Mouse (Mus musculus) spleen, postnatal 0 days (tissue): Measurements from ENCODE around the gene Dagla. TPM values are rescaled to one million over a fixed set of nuclear protein-coding genes. Genes with fewer than 3 reads are reported as not detected.

ENCODE experiments used
- polyA plus RNA-seq: library from polyadenylated mRNA; unstranded; fragments of >200 nt; fragmentation: Nextera tagmentation; extraction: Ambion mirVana; gene quantifications from 2 replicates; pipeline ENCODE4 v1.2.1, GENCODE M21; 2015

The Dagla gene
- 0.66 and 1.0 TPM in 2 replicates for polyA plus RNA-seq

GRCm38 (mm10) chr19:10304810-10305544, at the start of gene Dagla:
Dagla (minus strand) TSS chr19:10304877.

DNA sequence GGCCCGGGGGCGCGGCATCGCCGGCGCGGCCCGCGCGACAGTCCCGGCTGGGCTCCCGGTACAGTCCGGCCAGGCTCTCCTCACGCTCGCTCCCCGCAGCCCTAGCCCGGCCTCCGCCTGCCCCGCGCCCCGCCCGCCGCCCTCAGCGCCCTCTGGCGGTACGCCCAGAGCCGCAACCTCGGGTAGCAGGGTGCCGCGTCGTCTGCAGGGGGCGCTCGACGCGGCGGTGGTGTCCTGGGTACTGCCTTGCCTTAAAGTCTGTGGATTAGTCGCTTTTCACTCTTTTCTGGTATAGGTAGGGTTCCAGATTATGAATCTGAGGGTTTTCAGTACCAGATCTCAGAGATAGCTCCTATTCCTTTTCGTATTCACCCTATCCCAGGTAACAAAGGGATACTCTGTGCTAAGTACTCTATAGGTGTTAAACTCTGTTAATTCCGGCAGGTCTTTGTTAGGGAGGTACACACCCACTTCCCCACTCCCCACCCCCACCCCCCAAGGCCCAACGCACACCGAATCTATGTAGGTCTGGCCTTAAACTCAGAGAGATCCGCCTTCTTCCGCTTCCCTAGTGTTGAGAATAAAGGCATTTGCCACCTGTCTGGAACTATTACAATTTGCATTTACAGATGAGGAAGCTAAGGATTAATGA, 63.9 kb downstream of the Dagla start, which contains the start of gene Myrf:
Gene Myrf, minus strand, starts transcription at position 95 of the 652 bp plus-strand sequence.

GRCm38 (mm10) chr19:10203848-10204615, 100.6 kb downstream of the Dagla start, which contains the start of the genes Tmem258 and Fen1:
Tmem258 (plus strand) TSS chr19:10204014.
Fen1 (minus strand) TSS chr19:10204169.

Other genes starting within 250 kb of the Dagla start
- 22.1 and 23.8 TPM in 2 replicates for gene Fads2, start 203.1 kb downstream of the Dagla start, polyA plus RNA-seq
- gene Fads1, start 122.0 kb downstream of the Dagla start, polyA plus RNA-seq: 28.9 and 31.8 TPM in 2 replicates
- 314 and 316 TPM in 2 replicates for gene Tmem258, start 100.9 kb downstream of the Dagla start, polyA plus RNA-seq
- gene Fen1, start 100.7 kb downstream of the Dagla start, polyA plus RNA-seq: 162 and 196 TPM in 2 replicates
- 1.7 and 2.4 TPM in 2 replicates for gene Myrf, start 64.1 kb downstream of the Dagla start, polyA plus RNA-seq
- 0.16 and 0.28 TPM in 2 replicates for gene Syt7, start 84.2 kb upstream of the Dagla start, polyA plus RNA-seq
- gene Lrrc10b, start 152.6 kb upstream of the Dagla start, polyA plus RNA-seq: 0.13 and 0.22 TPM in 2 replicates
- 0.16 and 0.19 TPM in 2 replicates for gene Ppp1r32, start 178.1 kb upstream of the Dagla start, polyA plus RNA-seq
- 17.7 and 22.0 TPM in 2 replicates for gene Cpsf7, start 220.4 kb upstream of the Dagla start, polyA plus RNA-seq
- gene Sdhaf2, start 221.3 kb upstream of the Dagla start, polyA plus RNA-seq: 36.7 and 44.0 TPM in 2 replicates